Mouse (Mus musculus) cerebral cortex, adult 2 months (tissue): Measurements from ENCODE around the gene Asah2.

Experiments
- WGBS: fragments of 180-500 bp; shearing (Covaris S2); methylation state at CpG from one replicate; pipeline ENCODE4 v1.1.7; 2018; 5-methylcytosine and 5-hydroxymethylcytosine counted together

Gene Asah2

GRCm38 (mm10) chr19:32107771-32108306 lies at the start of gene Asah2:
Gene Asah2 (minus strand): TSS chr19:32108211.
- 3% methylated on average over 28 of the region's 28 CpGs for WGBS

DNA sequence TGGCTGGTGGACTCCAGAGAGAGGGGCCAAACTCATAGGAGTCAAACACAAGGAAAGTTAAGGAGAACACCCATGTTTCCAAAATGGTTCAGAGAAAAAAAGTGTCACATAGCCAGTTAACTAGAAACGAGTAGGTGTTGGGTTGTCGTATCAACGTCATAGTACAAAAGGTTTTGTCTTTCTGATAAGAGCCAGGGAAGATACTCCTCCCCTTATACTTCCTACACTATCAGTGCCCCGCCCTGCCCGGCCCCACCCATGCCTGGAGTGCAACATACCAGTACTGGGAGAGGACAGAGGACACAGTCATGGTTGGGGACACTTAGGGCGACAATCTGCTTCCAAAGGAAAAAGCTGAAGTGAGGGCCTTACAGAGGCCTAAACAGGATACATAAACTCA lies 49.0 kb upstream of the Asah2 start:
- WGBS = 85% methylated on average over 6 of the region's 6 CpGs

GRCm38 (mm10) chr19:32152529-32152928 lies 44.5 kb upstream of the Asah2 start:
- 61% methylated on average over 6 of the region's 6 CpGs for WGBS

DNA sequence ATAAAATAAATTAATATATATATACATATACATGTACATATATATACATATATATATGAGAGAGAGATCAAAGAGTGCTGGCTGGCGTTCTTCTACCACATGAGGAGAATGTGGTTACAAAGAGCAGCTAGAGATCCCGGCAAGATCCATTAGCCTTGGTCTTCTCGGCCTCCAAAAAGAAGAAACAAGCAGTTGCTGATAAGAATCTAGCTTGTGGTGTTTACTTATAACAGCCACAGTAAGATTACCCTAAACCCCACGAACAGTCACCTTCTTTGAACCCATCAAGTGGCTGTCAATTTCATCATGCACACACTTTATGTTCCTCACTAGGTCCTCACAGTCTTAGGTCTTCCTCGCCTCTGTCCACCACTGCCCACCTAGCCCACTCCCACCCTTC lies 40.7 kb upstream of the Asah2 start:
- 88% methylated on average over 5 of the region's 5 CpGs for WGBS

- WGBS = 82% methylated on average over 6 of the region's 6 CpGs
These were observed 34.4 kb upstream of the Asah2 start for GRCm38 (mm10) chr19:32142383-32142782.

GRCm38 (mm10) chr19:32138361-32139088 lies 30.5 kb upstream of the Asah2 start:
- 76% methylated on average over 14 of the region's 14 CpGs for WGBS

GRCm38 (mm10) chr19:32137904-32138303 lies 29.9 kb upstream of the Asah2 start:
- 78% methylated on average over 5 of the region's 5 CpGs for WGBS

- WGBS = 27% methylated on average over 4 of the region's 4 CpGs
These were observed 29.0 kb upstream of the Asah2 start for GRCm38 (mm10) chr19:32136888-32137625.

GRCm38 (mm10) chr19:32131707-32132488 lies 23.9 kb upstream of the Asah2 start:
- 85% methylated on average over 17 of the region's 17 CpGs for WGBS

- 91% methylated on average over 8 of the region's 8 CpGs for WGBS
These were observed 21.3 kb upstream of the Asah2 start for GRCm38 (mm10) chr19:32129281-32129680.

GRCm38 (mm10) chr19:32127180-32127850 lies 19.3 kb upstream of the Asah2 start:
- WGBS = 77% methylated on average over 10 of the region's 10 CpGs

- WGBS = 90% methylated on average over 9 of the region's 9 CpGs
These were observed 16.1 kb upstream of the Asah2 start for GRCm38 (mm10) chr19:32124155-32124554.

DNA sequence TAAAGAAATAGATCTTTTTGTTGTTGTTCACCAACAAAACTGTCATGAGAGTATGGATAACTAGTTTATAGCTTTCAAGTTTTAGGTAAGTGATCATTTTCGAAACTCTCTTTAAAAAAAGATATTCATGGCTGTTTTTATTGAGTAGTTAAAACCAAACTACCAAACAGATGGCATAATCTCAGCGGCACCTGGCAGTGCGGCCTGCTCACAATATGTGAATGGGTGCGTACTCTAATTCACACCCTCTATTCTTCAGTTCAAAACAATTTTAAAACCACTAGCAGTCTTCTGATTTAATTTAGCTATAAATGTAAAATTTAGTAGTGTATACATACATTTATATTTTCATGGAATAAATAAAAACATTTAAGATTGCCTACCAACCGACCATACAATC lies 15.2 kb upstream of the Asah2 start:
- WGBS = 73% methylated on average over 5 of the region's 5 CpGs

- 97% methylated on average over 1 of the region's 1 CpGs for WGBS
These were observed 12.8 kb upstream of the Asah2 start for GRCm38 (mm10) chr19:32120798-32121197.

DNA sequence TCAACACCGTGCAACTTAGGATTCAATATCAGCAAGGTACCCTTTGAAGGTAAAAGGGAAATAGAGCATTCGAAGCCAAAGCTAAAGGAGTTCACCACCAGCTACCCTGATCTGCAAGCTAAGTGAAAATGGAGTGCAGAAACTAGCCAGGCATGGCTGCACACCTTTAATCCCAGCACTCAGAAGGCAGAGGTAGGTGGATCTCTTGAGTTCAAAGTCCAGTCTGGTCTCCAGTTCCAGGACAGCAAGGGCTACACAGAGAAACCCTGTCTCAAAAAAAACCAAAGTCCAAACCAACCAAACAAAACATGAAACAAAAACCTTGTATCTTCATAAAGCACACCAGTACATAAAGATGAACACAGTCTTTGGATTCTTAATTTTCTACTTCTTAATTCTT lies 11.7 kb upstream of the Asah2 start:
- 93% methylated on average over 2 of the region's 2 CpGs for WGBS

DNA sequence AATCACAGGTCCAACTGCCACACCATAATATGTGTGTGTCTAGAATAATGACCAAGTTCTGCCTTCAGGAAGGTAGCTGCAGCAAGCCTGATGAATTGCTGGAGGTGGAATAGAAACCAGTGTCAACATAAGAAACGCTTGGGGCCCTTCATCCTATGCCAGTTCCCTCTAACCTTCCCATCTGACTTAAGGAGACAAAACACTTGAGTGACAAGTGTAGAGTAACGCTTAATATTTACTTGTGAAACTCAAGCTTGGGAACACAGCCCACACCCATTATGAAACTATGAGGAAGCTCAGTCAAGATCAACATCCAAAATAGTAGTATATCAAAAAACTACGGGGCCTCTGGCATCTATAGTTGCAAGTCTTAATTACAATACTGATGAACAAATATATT lies 10.5 kb upstream of the Asah2 start:
- 81% methylated on average over 3 of the region's 3 CpGs for WGBS

DNA sequence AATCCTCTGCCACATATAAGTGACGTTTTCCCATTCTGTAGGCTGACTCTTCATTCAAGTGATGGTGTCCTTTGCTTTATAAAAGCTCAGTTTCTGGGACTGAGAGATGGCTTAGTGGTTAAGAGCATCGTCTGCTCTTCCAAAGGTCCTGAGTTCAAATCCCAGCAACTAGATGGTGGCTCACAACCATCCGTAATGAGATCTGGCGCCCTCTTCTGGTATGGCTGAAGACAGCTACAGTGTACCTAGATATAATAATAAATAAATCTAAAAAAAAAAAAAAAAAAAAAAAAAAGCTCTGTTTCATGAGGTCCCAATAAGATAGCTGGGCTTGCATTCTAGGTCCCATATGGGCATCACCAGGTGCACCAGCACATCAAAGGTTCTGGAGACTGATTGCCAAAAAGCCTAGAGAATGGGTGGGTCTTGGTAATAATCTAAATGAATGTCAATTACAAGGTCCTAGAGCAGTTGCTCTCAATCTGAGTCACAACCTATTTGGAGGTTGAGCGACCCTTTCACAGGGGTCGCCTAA lies 9.5 kb upstream of the Asah2 start:
- 85% methylated on average over 6 of the region's 6 CpGs for WGBS

- 86% methylated on average over 8 of the region's 8 CpGs for WGBS
These were observed 4.1 kb upstream of the Asah2 start for GRCm38 (mm10) chr19:32111866-32112790.

- 94% methylated on average over 2 of the region's 2 CpGs for WGBS
These were observed 1.3 kb downstream of the Asah2 start for GRCm38 (mm10) chr19:32106750-32107149.

GRCm38 (mm10) chr19:32104217-32104616 lies 3.8 kb downstream of the Asah2 start:
- 90% methylated on average over 4 of the region's 4 CpGs for WGBS
